ENCODE assay signal across 10 mouse cellular contexts in genomic region chr6:128108324-128109035, GRCm38 (mm10). TPM values are rescaled to one million over a fixed set of nuclear protein-coding genes. Genes with fewer than 3 reads are reported as not detected.
A peak's percentile ranks its signal among the peaks of the same experiment; 100 is the strongest.
DNase-seq lines count a peak whose midpoint lies in the region; ATAC-seq lines count a peak whose summit lies in the region.
"Had no signal": no experiment of that assay in that cellular context is flagged by ENCODE, and none has a peak within 500 bp of the region (broad histone marks: within the 10 kb centered on the region; RNA-seq: fewer than 3 reads in every experiment).

No protein-coding gene starts in this region.

- no peak for ATAC-seq in kidney, embryonic 15.5 days (replicated peaks; ENCODE audit: low FRiP score)

- H3K36me3 ChIP-seq in kidney, embryonic 15.5 days, result no peaks in the 10 kb centered on the region
- H3K36me3 ChIP-seq: limb, embryonic 15.5 days; neural tube, embryonic 12.5 days had no signal

- H3K4me1 ChIP-seq in kidney, embryonic 15.5 days, result peaks cover 77% of the 10 kb centered on the region

- DNase-seq in kidney, adult 11 months, result peak; percentile 93
- peak; percentile 71 for DNase-seq in adrenal gland, postnatal 14 days
- peak; percentile 63 to 68 for DNase-seq in cerebellum, postnatal 25 days
- peak; percentile 48 for DNase-seq in large intestine, adult 2 months (ENCODE audit: low read depth, low spot score)
- DNase-seq in thymus, postnatal 10 days (ENCODE audit: low spot score in 2 of 2), result no peak
- DNase-seq in spleen, adult 18-20 months, result no peak
- no peak for DNase-seq in natural killer cell, adult 2 months (ENCODE audit: low spot score in 2 of 2)

- H3K27me3 ChIP-seq in kidney, embryonic 15.5 days, result no peaks in the 10 kb centered on the region
- H3K27me3 ChIP-seq: limb, embryonic 15.5 days; neural tube, embryonic 12.5 days had no signal

- H3K9me3 ChIP-seq in kidney, embryonic 15.5 days (replicated peaks), result no peaks in the 10 kb centered on the region
- H3K9me3 ChIP-seq: limb, embryonic 15.5 days; neural tube, embryonic 12.5 days had no signal

- H3K4me3 ChIP-seq in kidney, embryonic 15.5 days (replicated peaks), result no peak overlapping the region
- H3K4me3 ChIP-seq: limb, embryonic 15.5 days; neural tube, embryonic 12.5 days had no signal

- H3K27ac ChIP-seq in kidney, embryonic 15.5 days, result no peak overlapping the region
- H3K27ac ChIP-seq: neural tube, embryonic 12.5 days had no signal

- WGBS in kidney, embryonic 15.5 days, result 79% methylated on average over 7 of the region's 7 CpGs
- WGBS in large intestine, adult 2 months, result 34% methylated on average over 7 of the region's 7 CpGs

- H3K9ac ChIP-seq in kidney, embryonic 15.5 days, result no peak overlapping the region
- H3K9ac ChIP-seq: limb, embryonic 15.5 days; neural tube, embryonic 12.5 days had no signal

- no peak overlapping the region for H3K4me2 ChIP-seq in kidney, embryonic 15.5 days
- H3K4me2 ChIP-seq: limb, embryonic 15.5 days; neural tube, embryonic 12.5 days had no signal

RNA-seq across cellular contexts. Expression of gene Tspan9, which starts 34.9 kb away (rescaled TPM):
- polyA plus RNA-seq in kidney, embryonic 15.5 days (2015; fragmentation: Nextera tagmentation; extraction: Ambion mirVana), result 115 and 121 TPM in 2 replicates
- 53.9 and 59.0 TPM in 2 replicates for total RNA-seq in adrenal gland, postnatal 14 days (2021)
- 28.9 and 34.7 TPM in 2 replicates for polyA plus RNA-seq in large intestine, adult 2 months (2012; rRNA removed)

Comparison
In these comparisons a context has a peak if more than half of its experiments do, and no peak if none do; other contexts are left out.
1. DNase-seq: peak in kidney, adult 11 months (single experiment), adrenal gland, postnatal 14 days (single experiment), cerebellum, postnatal 25 days (2 of 2) and large intestine, adult 2 months (single experiment); none in thymus, postnatal 10 days (0 of 2), spleen, adult 18-20 months (0 of 2) and natural killer cell, adult 2 months (0 of 2).